Mouse (Mus musculus) left cerebral cortex, postnatal 25 days (tissue): ENCODE results near the gene Senp3. TPM values are rescaled to one million over a fixed set of nuclear protein-coding genes. Genes with fewer than 3 reads are reported as not detected.

Source experiments
- microRNA-seq, 2 experiments: library from miRNA; unstranded; fragments of <30 nt; microRNA quantifications; one replicate each; pipeline ENCODE4 v1.2.0; 2022
- total RNA-seq, 2 experiments: library from RNA; stranded (reverse); gene quantifications; 2 replicates each; pipeline ENCODE4 v1.2.3; 2021

Senp3 gene
- total RNA-seq, 2 experiments from 2014 or later: 94.3 to 97.5 TPM

Small RNA genes lying within 50 kb of the gene (microRNA-seq; reads per million reads assigned to microRNA genes)
- gene Mir1934: 5.4 to 8.1 reads per million in 2 experiments
- gene Mir467f: 0 reads per million in 2 experiments

Other genes starting within 250 kb of the Senp3 start
- 1 to 10 TPM; 3.0 to 3.6 TPM for gene Dnah2, start 133.0 kb downstream of the Senp3 start, total RNA-seq
- 10 to 100 TPM; 57.5 to 60.4 TPM for gene Efnb3, start 121.9 kb downstream of the Senp3 start, total RNA-seq
- gene Wrap53, start 101.8 kb downstream of the Senp3 start, total RNA-seq: 10 to 100 TPM; 10.1 to 10.4 TPM
- 10 to 100 TPM; 18.7 to 21.1 TPM for gene Trp53, start 101.7 kb downstream of the Senp3 start, total RNA-seq
- 100 to 1,000 TPM; 403 to 438 TPM for gene Atp1b2, start 76.1 kb downstream of the Senp3 start, total RNA-seq
- gene Shbg, start 64.2 kb downstream of the Senp3 start, total RNA-seq: not detected
- gene Sat2, start 60.1 kb downstream of the Senp3 start, total RNA-seq: 1 to 10 TPM; 7.4 to 7.7 TPM
- gene Fxr2, start 49.1 kb downstream of the Senp3 start, total RNA-seq: 100 to 1,000 TPM; 122 to 133 TPM
- gene Sox15, start 26.8 kb downstream of the Senp3 start, total RNA-seq: not detected
- gene Mpdu1, start 19.4 kb downstream of the Senp3 start, total RNA-seq: 10 to 100 TPM; 59.1 to 59.7 TPM
- gene Cd68, start 15.9 kb downstream of the Senp3 start, total RNA-seq: 10 to 100 TPM; 17.5 to 19.6 TPM
- gene Eif4a1, start 9.7 kb downstream of the Senp3 start, total RNA-seq: 100 to 1,000 TPM; 323 to 328 TPM
- 1 to 10 TPM; 2.0 to 2.7 TPM for gene Tnfsf13, start 3.7 kb upstream of the Senp3 start, total RNA-seq
- gene Tnfsf12, start 13.8 kb upstream of the Senp3 start, total RNA-seq: 1 to 10 TPM; 8.6 to 8.9 TPM
- gene Tnfsfm13, start 14.0 kb upstream of the Senp3 start, total RNA-seq: 1 to 10 TPM; 1.9 to 2.2 TPM
- 10 to 100 TPM; 53.3 to 53.6 TPM for gene Polr2a, start 76.6 kb upstream of the Senp3 start, total RNA-seq
- gene Slc35g3, start 79.9 kb upstream of the Senp3 start, total RNA-seq: not detected
- gene Zbtb4, start 83.8 kb upstream of the Senp3 start, total RNA-seq: 100 to 1,000 TPM; 110 to 114 TPM
- 1 to 10 TPM; 1.3 to 2.0 TPM for gene Chrnb1, start 113.9 kb upstream of the Senp3 start, total RNA-seq
- gene Fgf11, start 119.8 kb upstream of the Senp3 start, total RNA-seq: 10 to 100 TPM; 14.9 to 17.2 TPM
- gene Tmem102, start 123.5 kb upstream of the Senp3 start, total RNA-seq: not detected
- gene Gm39566, start 133.2 kb upstream of the Senp3 start, total RNA-seq: not detected
- not detected for gene Spem2, start 136.4 kb upstream of the Senp3 start, total RNA-seq
- gene Spem1, start 140.1 kb upstream of the Senp3 start, total RNA-seq: under 1 TPM in 1 of 2 experiments, not detected in 1; 0.43 TPM
- gene Nlgn2, start 155.7 kb upstream of the Senp3 start, total RNA-seq: 100 to 1,000 TPM; 233 to 248 TPM
- 100 to 1,000 TPM; 129 to 134 TPM for gene Tmem256, start 156.4 kb upstream of the Senp3 start, total RNA-seq
- 10 to 100 TPM; 15.6 to 19.2 TPM for gene Plscr3, start 164.3 kb upstream of the Senp3 start, total RNA-seq
- gene Tnk1, start 176.6 kb upstream of the Senp3 start, total RNA-seq: under 1 TPM in 1 of 2 experiments, not detected in 1; 0.27 TPM
- gene Tmem95, start 195.9 kb upstream of the Senp3 start, total RNA-seq: not detected
- gene Kctd11, start 199.3 kb upstream of the Senp3 start, total RNA-seq: 1 to 10 TPM; 1.1 to 1.2 TPM
- gene Acap1, start 213.5 kb upstream of the Senp3 start, total RNA-seq: not detected
- under 1 TPM; 0.55 to 0.60 TPM for gene 2810408A11Rik, start 218.9 kb upstream of the Senp3 start, total RNA-seq
- gene Neurl4, start 219.0 kb upstream of the Senp3 start, total RNA-seq: 100 to 1,000 TPM; 113 to 117 TPM
- 10 to 100 TPM; 26.9 to 33.2 TPM for gene Gps2, start 231.8 kb upstream of the Senp3 start, total RNA-seq
- gene Eif5a, start 239.9 kb upstream of the Senp3 start, total RNA-seq: 100 to 1,000 TPM; 425 to 450 TPM